Mouse (Mus musculus) liver, embryonic 14.5 days (tissue): Measurements from ENCODE around the gene Bbs7.

Source experiments
- CTCF ChIP-seq: IDR thresholded peaks from 2 replicates; pipeline ENCODE4 v1.5.1; 2016; ENCODE audit warnings: antibody characterized with exemption, low read depth, control low read depth
- EP300 ChIP-seq: IDR thresholded peaks from 2 replicates; pipeline ENCODE4 v1.6.1; 2016; ENCODE audit warnings: antibody characterized with exemption, low read depth

DNA sequence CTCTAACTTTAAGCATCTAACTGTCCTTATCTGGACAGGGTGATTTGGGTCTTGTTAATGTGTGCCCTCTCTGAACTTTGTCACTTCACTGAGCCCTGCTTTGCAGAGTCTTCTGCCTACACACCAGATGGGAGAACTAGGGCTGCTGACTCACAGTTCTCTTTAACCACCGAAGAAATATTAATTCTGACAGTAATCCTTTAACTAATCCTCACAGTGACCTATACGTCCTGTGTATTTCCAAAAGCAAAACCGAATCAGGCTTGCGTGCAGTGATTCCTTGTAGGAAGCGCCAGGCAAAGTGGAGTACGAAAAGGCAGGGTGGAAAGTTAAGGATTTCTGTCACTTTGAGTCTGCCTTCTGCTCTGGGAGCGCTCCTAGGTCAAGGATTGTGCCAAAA is 4.9 kb upstream of the Bbs7 start:
- TF ChIP-seq EP300 (no peak), CTCF (no peak)
